In genomic region chr4:135545080-135545511, GRCm38 (mm10) we compare ENCODE assay signal across 8 mouse cellular contexts. TPM values are rescaled to one million over a fixed set of nuclear protein-coding genes. Genes with fewer than 3 reads are reported as not detected.
A peak's percentile ranks its signal among the peaks of the same experiment; 100 is the strongest.
DNase-seq lines count a peak whose midpoint lies in the region; ATAC-seq and TF ChIP-seq lines count a peak whose summit lies in the region.

No protein-coding gene starts in this region.

- peaks cover 50% of the 10 kb centered on the region for H3K4me1 ChIP-seq in heart, embryonic 11.5 days (ENCODE audit: control insufficient read depth, insufficient read depth, low read length)
- H3K4me1 ChIP-seq in midbrain, embryonic 11.5 days (ENCODE audit: control insufficient read depth, insufficient read depth, low read length) = peaks cover 21% of the 10 kb centered on the region

- H3K36me3 ChIP-seq in heart, embryonic 11.5 days (ENCODE audit: control insufficient read depth, insufficient read depth, low read length) = no peaks in the 10 kb centered on the region
- no peaks in the 10 kb centered on the region for H3K36me3 ChIP-seq in midbrain, embryonic 11.5 days (ENCODE audit: control insufficient read depth, insufficient read depth, low read length)

- H3K9ac ChIP-seq in heart, embryonic 11.5 days (ENCODE audit: low read depth, low read length) = peak overlapping the region; percentile 60
- H3K9ac ChIP-seq in midbrain, embryonic 11.5 days (ENCODE audit: low read length) = no peak overlapping the region

- peak; percentile 22 for DNase-seq in adrenal gland, postnatal 14 days
- DNase-seq in adrenal gland, postnatal 4 days (ENCODE audit: low spot score in 2 of 2) = no peak
- DNase-seq in ES-CJ7 (ENCODE audit: low read depth, low spot score) = peak; percentile 78
- peak; percentile 29 to 40 for DNase-seq in kidney, postnatal 36 days
- peak; percentile 89 for DNase-seq in midbrain, embryonic 11.5 days (ENCODE audit: low spot score, missing footprints)
- no peak for DNase-seq in layer of hippocampus, adult 2 months (ENCODE audit: low spot score in 2 of 2)
- no peak for DNase-seq in layer of hippocampus, postnatal 10 days (ENCODE audit: low spot score in 2 of 2)

- H3K4me3 ChIP-seq in heart, embryonic 11.5 days (ENCODE audit: low read depth, low read length) = peak overlapping the region; percentile 23
- no peak overlapping the region for H3K4me3 ChIP-seq in midbrain, embryonic 11.5 days (ENCODE audit: low read depth, low read length)
- no peak overlapping the region for H3K4me3 ChIP-seq in layer of hippocampus, adult 2 months

- WGBS in heart, embryonic 11.5 days (ENCODE audit: insufficient replicate concordance) = 8% methylated on average over 8 of the region's 8 CpGs
- 30% methylated on average over 8 of the region's 8 CpGs for WGBS in midbrain, embryonic 11.5 days

- H3K4me2 ChIP-seq in heart, embryonic 11.5 days = peak overlapping the region; percentile 58
- no peak overlapping the region for H3K4me2 ChIP-seq in midbrain, embryonic 11.5 days

- H3K27me3 ChIP-seq in heart, embryonic 11.5 days (ENCODE audit: control insufficient read depth, insufficient read depth, low read length) = no peaks in the 10 kb centered on the region
- H3K27me3 ChIP-seq in midbrain, embryonic 11.5 days (ENCODE audit: control insufficient read depth, insufficient read depth, low read length) = no peaks in the 10 kb centered on the region

- H3K27ac ChIP-seq in heart, embryonic 11.5 days (ENCODE audit: low read depth, low read length) = peak overlapping the region; percentile 35; the same call in 1 of the 2 replicates
- no peak overlapping the region for H3K27ac ChIP-seq in midbrain, embryonic 11.5 days (ENCODE audit: low read depth, low read length)
- H3K27ac ChIP-seq in layer of hippocampus, adult 2 months = no peak overlapping the region

- H3K9me3 ChIP-seq in heart, embryonic 11.5 days (replicated peaks; ENCODE audit: control insufficient read depth, low read length) = no peaks in the 10 kb centered on the region
- no peaks in the 10 kb centered on the region for H3K9me3 ChIP-seq in midbrain, embryonic 11.5 days (ENCODE audit: control insufficient read depth, low read length)

- no peak for TF ChIP-seq CTCF in layer of hippocampus, adult 2 months (conservative IDR thresholded peaks at IDR 0.05)

- no peak for ATAC-seq in heart, embryonic 11.5 days (replicated peaks; ENCODE audit: insufficient number of reproducible peaks, low FRiP score, low TSS enrichment)
- ATAC-seq in midbrain, embryonic 11.5 days (ENCODE audit: low FRiP score) = no peak

RNA-seq across cellular contexts. Expression of gene Grhl3, which starts 28.3 kb away (rescaled TPM):
- total RNA-seq in adrenal gland, postnatal 14 days (2021) = 0.23 and 0.37 TPM in 2 replicates
- under 1 TPM; 0.14 to 0.22 TPM for total RNA-seq in adrenal gland, postnatal 4 days (2021)
- polyA plus RNA-seq in heart, embryonic 11.5 days (2014; fragmentation: Nextera tagmentation; extraction: Ambion mirVana) = 5.5 and 6.5 TPM in 2 replicates
- 3.1 and 3.2 TPM in 2 replicates for polyA plus RNA-seq in midbrain, embryonic 11.5 days (2014; fragmentation: Nextera tagmentation; extraction: Ambion mirVana)
- under 1 TPM; 0.56 to 0.97 TPM for total RNA-seq in layer of hippocampus, adult 2 months (2021)
- total RNA-seq in layer of hippocampus, postnatal 10 days (2021) = under 1 TPM; 0.30 to 0.65 TPM

RNA-seq across cellular contexts. Expression of gene Nipal3, which starts 50.3 kb away (rescaled TPM):
- total RNA-seq in adrenal gland, postnatal 14 days (2021) = 15.5 and 15.8 TPM in 2 replicates
- 10 to 100 TPM; 14.0 to 24.1 TPM for total RNA-seq in adrenal gland, postnatal 4 days (2021)
- polyA plus RNA-seq in heart, embryonic 11.5 days (2014; fragmentation: Nextera tagmentation; extraction: Ambion mirVana) = 5.7 and 6.4 TPM in 2 replicates
- 2.6 and 4.2 TPM in 2 replicates for polyA plus RNA-seq in midbrain, embryonic 11.5 days (2014; fragmentation: Nextera tagmentation; extraction: Ambion mirVana)
- 10 to 100 TPM; 81.8 to 85.3 TPM for total RNA-seq in layer of hippocampus, adult 2 months (2021)
- 10 to 100 TPM; 60.9 to 66.2 TPM for total RNA-seq in layer of hippocampus, postnatal 10 days (2021)

RNA-seq across cellular contexts. Expression of gene Stpg1, which starts 50.5 kb away (rescaled TPM):
- 0.19 and 1.1 TPM in 2 replicates for total RNA-seq in adrenal gland, postnatal 14 days (2021)
- total RNA-seq in adrenal gland, postnatal 4 days (2021) = under 1 TPM; 0.59 to 0.67 TPM
- polyA plus RNA-seq in heart, embryonic 11.5 days (2014; fragmentation: Nextera tagmentation; extraction: Ambion mirVana) = 0.13 and 0.14 TPM in 2 replicates
- polyA plus RNA-seq in midbrain, embryonic 11.5 days (2014; fragmentation: Nextera tagmentation; extraction: Ambion mirVana) = 0.53 and 0.73 TPM in 2 replicates
- 1 to 10 TPM; 1.4 to 2.2 TPM for total RNA-seq in layer of hippocampus, adult 2 months (2021)
- total RNA-seq in layer of hippocampus, postnatal 10 days (2021) = 1 to 10 TPM; 1.1 to 2.3 TPM

Comparison
In these comparisons a context has a peak if more than half of its experiments do, and no peak if none do; other contexts are left out.
1. DNase-seq: peak in adrenal gland, postnatal 14 days (single experiment), ES-CJ7 (single experiment), kidney, postnatal 36 days (2 of 2) and midbrain, embryonic 11.5 days (single experiment); none in adrenal gland, postnatal 4 days (0 of 2), layer of hippocampus, adult 2 months (0 of 2) and layer of hippocampus, postnatal 10 days (0 of 2).